Mouse (Mus musculus) forebrain, embryonic 11.5 days (tissue): ENCODE measurements around the gene Runx3. TPM values are rescaled to one million over a fixed set of nuclear protein-coding genes. Genes with fewer than 3 reads are reported as not detected.

Experiments
- ATAC-seq: fragments of 200-750 bp; cut with Nextera tagmentation; replicated peaks from 2 replicates; pipeline ENCODE4 v1.8.0; 2017; ENCODE audit warnings: moderate TSS enrichment; ENCODE audit not compliant: low FRiP score
- DNase-seq: peaks from one replicate; pipeline ENCODE4 v3.0.0-alpha.2; 2017; ENCODE audit warnings: low spot score
- H3K27ac ChIP-seq: fragments of 300-500 bp; sonication (generic); 2 replicates; pipeline ENCODE4 v1.5.1; 2014; ENCODE audit warnings: low read depth, low read length
- H3K27me3 ChIP-seq: fragments of 300-500 bp; sonication (generic); 2 replicates; pipeline ENCODE4 v1.6.1; 2014; ENCODE audit warnings: mild to moderate bottlenecking, low read length, mixed read lengths; ENCODE audit not compliant: control insufficient read depth, insufficient read depth
- H3K36me3 ChIP-seq: fragments of 300-500 bp; sonication (generic); 2 replicates; pipeline ENCODE4 v1.6.1; 2014; ENCODE audit warnings: mild to moderate bottlenecking, low read length, moderate library complexity, mixed read lengths; ENCODE audit not compliant: control insufficient read depth, insufficient read depth
- H3K4me1 ChIP-seq: fragments of 300-500 bp; sonication (generic); replicated peaks from 2 replicates; pipeline ENCODE4 v1.6.1; 2014; ENCODE audit warnings: low read length, mixed read lengths; ENCODE audit not compliant: control insufficient read depth, insufficient read depth
- H3K4me2 ChIP-seq: fragments of 300-500 bp; sonication (generic); 2 replicates; pipeline ENCODE4 v1.6.1; 2014; ENCODE audit warnings: low read depth, mild to moderate bottlenecking, low read length, moderate library complexity, mixed read lengths; ENCODE audit not compliant: severe bottlenecking
- H3K4me3 ChIP-seq: fragments of 300-500 bp; sonication (generic); 2 replicates; pipeline ENCODE4 v1.5.1; 2014; ENCODE audit warnings: low read depth, low read length
- H3K9ac ChIP-seq: fragments of 300-500 bp; sonication (generic); 2 replicates; pipeline ENCODE4 v1.6.1; 2014; ENCODE audit warnings: low read length
- H3K9me3 ChIP-seq: fragments of 300-500 bp; sonication (generic); 2 replicates; pipeline ENCODE4 v1.6.1; 2016; ENCODE audit warnings: low read length, mixed read lengths; ENCODE audit not compliant: control insufficient read depth
- WGBS: fragments of 180-500 bp; shearing (Covaris S2); extraction: QIAGEN DNeasy Blood & Tissue Kit; methylation state at CpG from one replicate; pipeline ENCODE4 v1.1.7; 2014; 5-methylcytosine and 5-hydroxymethylcytosine counted together
- polyA plus RNA-seq: library from polyadenylated mRNA; unstranded; fragments of >200 nt; fragmentation: Nextera tagmentation; extraction: Ambion mirVana; gene quantifications from 2 replicates; pipeline ENCODE4 v1.2.1, GENCODE M21; 2014

Runx3 gene
- polyA plus RNA-seq, 1 experiment from 2014 or later = 0.04 TPM

- Histone ChIP-seq H3K4me1 (peaks cover 3% of the 10 kb centered on the region; the same call in 1 of the 2 replicates), H3K9ac (no peak overlapping the region), H3K9me3 (no peaks in the 10 kb centered on the region), H3K4me2 (no peak overlapping the region), H3K36me3 (no peaks in the 10 kb centered on the region), H3K4me3 (no peak overlapping the region), H3K27ac (no peak overlapping the region), H3K27me3 (peaks cover 4% of the 10 kb centered on the region; the same call in 1 of the 2 replicates)
- 90% methylated on average over 12 of the region's 12 CpGs for WGBS
- DNase-seq (no peak), ATAC-seq (no peak)
Measured at GRCm38 (mm10) chr4:135132797-135133196, 12.3 kb downstream of the Runx3 start.

DNA sequence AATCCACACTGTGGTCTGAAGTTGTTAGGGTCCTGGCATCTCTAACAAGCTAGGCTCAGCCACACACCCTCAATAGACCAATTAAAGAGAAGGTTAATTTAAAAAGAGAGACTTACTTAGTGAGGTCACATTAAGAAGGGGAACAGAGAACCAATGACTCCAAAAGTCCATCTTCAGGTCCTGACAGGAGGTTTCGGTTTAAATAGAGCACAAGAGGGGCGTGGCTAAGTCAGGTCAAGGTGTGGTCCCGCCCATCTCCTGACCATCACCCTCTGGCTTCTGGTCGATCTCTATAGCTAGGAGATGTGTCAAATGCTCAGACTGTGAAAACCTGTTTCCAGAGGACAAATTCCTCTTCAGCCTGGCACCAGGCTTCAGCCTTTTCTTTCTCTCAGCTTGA is 13.3 kb downstream of the Runx3 start:
- H3K27me3 ChIP-seq = peaks cover 4% of the 10 kb centered on the region
- 61% methylated on average over 4 of the region's 4 CpGs for WGBS

DNA sequence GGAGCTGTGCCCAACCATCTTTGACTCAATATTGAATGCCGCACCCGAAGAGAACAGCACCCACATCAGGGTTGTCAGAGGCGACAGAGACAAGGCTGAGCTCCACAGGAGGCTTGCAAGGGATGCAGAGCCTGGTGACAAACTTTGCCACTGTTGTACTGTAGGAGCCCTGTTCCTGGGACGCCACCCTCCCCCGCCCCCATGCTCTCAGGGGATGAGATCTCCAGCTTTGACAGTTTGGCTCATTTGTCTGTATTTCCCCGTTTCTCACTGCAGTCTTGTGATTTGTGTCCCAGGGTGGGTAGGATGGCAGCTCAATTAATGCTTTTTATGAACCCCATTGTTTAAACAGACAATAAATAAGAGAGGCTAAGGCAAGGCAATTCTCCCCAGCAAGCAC is 14.9 kb downstream of the Runx3 start:
- Histone ChIP-seq H3K9ac (no peak overlapping the region; the same call in 1 of the 2 replicates), H3K9me3 (no peaks in the 10 kb centered on the region), H3K4me1 (no peaks in the 10 kb centered on the region), H3K27ac (no peak overlapping the region), H3K4me2 (no peak overlapping the region), H3K27me3 (peaks cover 14% of the 10 kb centered on the region), H3K36me3 (no peaks in the 10 kb centered on the region), H3K4me3 (no peak overlapping the region)
- DNase-seq (no peak), ATAC-seq (no peak)
- WGBS = 79% methylated on average over 6 of the region's 6 CpGs

More for the DNA sequence above, 13.3 kb downstream of the Runx3 start:
- H3K4me2 ChIP-seq = no peak overlapping the region
- no peak overlapping the region for H3K27ac ChIP-seq
- no peak for ATAC-seq
- no peak overlapping the region for H3K4me3 ChIP-seq
- no peak for DNase-seq
- H3K9me3 ChIP-seq = no peaks in the 10 kb centered on the region
- H3K4me1 ChIP-seq = peaks cover 3% of the 10 kb centered on the region; the same call in 1 of the 2 replicates
- no peak overlapping the region for H3K9ac ChIP-seq
- H3K36me3 ChIP-seq = no peaks in the 10 kb centered on the region

DNA sequence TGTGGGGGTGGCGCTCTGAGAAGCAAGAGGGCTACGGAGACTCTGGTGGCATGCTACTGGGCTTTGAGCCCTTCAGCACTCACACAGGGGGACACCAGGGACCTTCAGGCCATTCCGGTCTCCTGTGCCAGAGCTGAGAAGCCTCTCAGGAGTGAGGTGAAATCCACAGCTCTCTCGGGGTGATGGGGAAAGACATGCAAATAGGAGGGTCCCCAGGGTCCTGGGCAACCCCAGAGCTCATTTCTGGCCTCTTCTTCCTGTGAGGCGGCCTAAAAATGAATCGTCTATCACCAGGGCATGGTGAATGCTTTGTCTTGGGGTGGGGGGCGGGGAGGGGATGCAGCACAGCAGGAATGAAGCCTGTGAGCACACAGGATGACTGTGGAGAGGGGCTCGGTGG is 15.8 kb downstream of the Runx3 start:
- H3K9me3 ChIP-seq = no peaks in the 10 kb centered on the region
- H3K36me3 ChIP-seq = no peaks in the 10 kb centered on the region
- H3K27ac ChIP-seq = no peak overlapping the region
- no peaks in the 10 kb centered on the region; the same call in 1 of the 2 replicates for H3K4me1 ChIP-seq
- no peak overlapping the region for H3K4me3 ChIP-seq
- H3K9ac ChIP-seq = no peak overlapping the region
- H3K4me2 ChIP-seq = no peak overlapping the region
- DNase-seq = no peak
- WGBS = 50% methylated on average over 8 of the region's 8 CpGs
- peaks cover 23% of the 10 kb centered on the region for H3K27me3 ChIP-seq
- no peak for ATAC-seq

GRCm38 (mm10) chr4:135136612-135137011 is 16.2 kb downstream of the Runx3 start:
- Histone ChIP-seq H3K27ac (no peak overlapping the region), H3K27me3 (peaks cover 27% of the 10 kb centered on the region)

DNA sequence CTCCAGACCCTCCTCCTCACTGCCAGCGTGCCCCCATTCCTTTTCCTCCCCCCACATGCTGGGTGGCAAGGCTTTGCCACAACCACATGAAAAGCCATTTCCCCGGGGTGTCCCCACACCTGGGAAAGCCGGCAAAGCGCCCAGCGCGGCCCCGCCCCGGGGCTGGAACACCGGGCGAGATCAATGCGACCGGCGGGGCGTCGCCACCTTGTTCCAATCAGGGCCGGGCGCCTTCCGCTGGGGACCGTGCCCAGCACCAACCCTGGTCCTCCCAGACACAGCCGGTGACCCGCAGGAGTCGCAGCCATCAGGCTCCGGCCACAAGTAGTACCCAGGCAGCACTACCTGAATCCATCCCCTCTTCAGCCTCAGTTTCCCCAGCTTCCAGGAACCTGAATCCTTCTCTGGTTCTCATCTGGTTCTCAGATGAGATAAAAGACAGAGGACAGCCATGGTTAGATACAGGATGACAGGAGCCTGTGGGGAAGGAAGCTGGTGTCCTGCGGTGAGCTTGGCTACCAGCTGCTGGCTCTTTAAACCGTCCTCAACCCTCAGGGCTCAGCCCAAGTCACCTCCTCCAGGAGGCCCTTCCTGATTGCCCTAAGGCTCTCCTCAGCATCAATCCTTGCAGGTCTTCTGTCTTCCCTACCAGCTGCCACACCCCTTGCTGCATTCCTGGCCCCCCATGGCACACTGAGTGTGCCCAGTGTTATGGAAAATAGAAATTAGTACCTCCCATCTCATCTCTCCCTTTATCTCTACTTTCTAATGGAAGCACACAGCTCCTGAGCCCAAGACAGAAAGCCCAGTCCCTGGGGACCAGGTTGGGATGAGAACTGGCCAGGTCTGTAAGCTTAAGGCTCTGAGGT is 20.4 kb downstream of the Runx3 start:
- no peak for ATAC-seq
- H3K4me3 ChIP-seq = no peak overlapping the region

More at GRCm38 (mm10) chr4:135136612-135137011, 16.2 kb downstream of the Runx3 start:
- Histone ChIP-seq H3K4me2 (no peak overlapping the region), H3K36me3 (no peaks in the 10 kb centered on the region), H3K9ac (no peak overlapping the region), H3K4me1 (peaks cover 1% of the 10 kb centered on the region; the same call in 1 of the 2 replicates), H3K4me3 (no peak overlapping the region), H3K9me3 (no peaks in the 10 kb centered on the region)
- no peak for ATAC-seq
- WGBS = 58% methylated on average over 10 of the region's 10 CpGs
- DNase-seq = no peak

DNA sequence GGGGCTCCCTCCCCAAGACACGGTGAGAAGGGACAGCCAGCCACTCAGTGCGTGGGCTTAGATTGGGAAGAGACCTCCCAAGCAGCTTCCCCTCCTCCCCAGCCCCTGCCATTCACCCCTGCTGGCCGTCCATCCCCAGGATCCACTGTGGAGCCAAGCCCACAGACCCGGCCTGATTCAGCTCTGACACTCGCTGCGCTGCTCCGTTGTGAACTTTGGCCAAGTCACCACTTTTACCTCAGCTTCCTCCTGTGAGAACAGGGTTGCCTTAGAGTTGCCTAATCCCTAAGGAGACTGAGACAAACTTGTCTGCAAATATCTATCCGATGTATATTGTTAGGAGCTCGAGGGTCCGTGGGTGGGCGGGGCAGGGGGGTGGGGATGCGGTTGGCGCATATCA is 21.3 kb downstream of the Runx3 start:
- Histone ChIP-seq H3K9ac (no peak overlapping the region), H3K4me1 (peaks cover 2% of the 10 kb centered on the region; the same call in 1 of the 2 replicates), H3K36me3 (no peaks in the 10 kb centered on the region), H3K4me2 (no peak overlapping the region), H3K27ac (no peak overlapping the region), H3K27me3 (peaks cover 44% of the 10 kb centered on the region), H3K9me3 (no peaks in the 10 kb centered on the region), H3K4me3 (no peak overlapping the region)
- ATAC-seq (no peak), DNase-seq (no peak)
- WGBS = 5% methylated on average over 13 of the region's 13 CpGs

More for the DNA sequence above, 20.4 kb downstream of the Runx3 start:
- H3K4me2 ChIP-seq = no peak overlapping the region
- peaks cover 2% of the 10 kb centered on the region; the same call in 1 of the 2 replicates for H3K4me1 ChIP-seq
- WGBS = 1% methylated on average over 25 of the region's 25 CpGs
- no peaks in the 10 kb centered on the region for H3K9me3 ChIP-seq
- no peaks in the 10 kb centered on the region for H3K36me3 ChIP-seq
- DNase-seq = no peak
- peaks cover 39% of the 10 kb centered on the region for H3K27me3 ChIP-seq
- H3K9ac ChIP-seq = no peak overlapping the region
- no peak overlapping the region for H3K27ac ChIP-seq

- 15% methylated on average over 15 of the region's 15 CpGs for WGBS
- DNase-seq = no peak
Measured at GRCm38 (mm10) chr4:135146734-135147133, 26.3 kb downstream of the Runx3 start.

More at GRCm38 (mm10) chr4:135146734-135147133, 26.3 kb downstream of the Runx3 start:
- peaks cover 66% of the 10 kb centered on the region for H3K27me3 ChIP-seq
- ATAC-seq = no peak
- no peak overlapping the region for H3K4me2 ChIP-seq
- H3K4me1 ChIP-seq = no peaks in the 10 kb centered on the region
- no peaks in the 10 kb centered on the region for H3K9me3 ChIP-seq
- no peak overlapping the region for H3K4me3 ChIP-seq
- H3K9ac ChIP-seq = no peak overlapping the region
- H3K36me3 ChIP-seq = no peaks in the 10 kb centered on the region
- no peak overlapping the region for H3K27ac ChIP-seq
